Mouse (Mus musculus) heart, postnatal 0 days (tissue): ENCODE results near the gene Tubgcp6. TPM values are rescaled to one million over a fixed set of nuclear protein-coding genes. Genes with fewer than 3 reads are reported as not detected.

Experiments
- ATAC-seq: fragments of 200-750 bp; cut with Nextera tagmentation; 2 replicates; pipeline ENCODE4 v1.8.0; 2017; ENCODE audit warnings: low read depth, moderate number of reproducible peaks, moderate library complexity; ENCODE audit not compliant: insufficient read depth
- DNase-seq: peaks from one replicate; pipeline ENCODE4 v3.0.0-alpha.2; 2016; ENCODE audit warnings: low spot score
- H3K27ac ChIP-seq: fragments of 300-500 bp; sonication (generic); 2 replicates; pipeline ENCODE4 v1.5.1; 2014; ENCODE audit warnings: low read depth, mild to moderate bottlenecking
- H3K27me3 ChIP-seq: fragments of 300-500 bp; sonication (generic); 2 replicates; pipeline ENCODE4 v1.6.1; 2014; ENCODE audit warnings: low read length, mixed read lengths; ENCODE audit not compliant: control insufficient read depth, insufficient read depth
- H3K36me3 ChIP-seq: fragments of 300-500 bp; sonication (generic); replicated peaks from 2 replicates; pipeline ENCODE4 v1.6.1; 2014; ENCODE audit warnings: low read length, mixed read lengths; ENCODE audit not compliant: control insufficient read depth, insufficient read depth
- H3K4me1 ChIP-seq: fragments of 300-500 bp; sonication (generic); 2 replicates; pipeline ENCODE4 v1.6.1; 2014; ENCODE audit warnings: antibody characterized with exemption; ENCODE audit not compliant: control insufficient read depth, insufficient read depth
- H3K4me2 ChIP-seq: fragments of 300-500 bp; sonication (generic); 2 replicates; pipeline ENCODE4 v1.6.1; 2014; ENCODE audit warnings: low read depth, mild to moderate bottlenecking, low read length, moderate library complexity
- H3K4me3 ChIP-seq: fragments of 300-500 bp; sonication (generic); 2 replicates; pipeline ENCODE4 v1.5.1; 2014; ENCODE audit warnings: low read depth, low read length
- H3K9ac ChIP-seq: fragments of 300-500 bp; sonication (generic); replicated peaks from 2 replicates; pipeline ENCODE4 v1.6.1; 2014; ENCODE audit warnings: low read depth, low read length, mixed read lengths
- H3K9me3 ChIP-seq: fragments of 300-500 bp; sonication (generic); replicated peaks from 2 replicates; pipeline ENCODE4 v1.6.1; 2016; ENCODE audit warnings: low read length; ENCODE audit not compliant: control insufficient read depth
- CTCF ChIP-seq: IDR thresholded peaks from 2 replicates; pipeline ENCODE4 v1.5.1; 2016; ENCODE audit warnings: antibody characterized with exemption, control low read depth, low read depth
- EP300 ChIP-seq: IDR thresholded peaks from 2 replicates; pipeline ENCODE4 v1.6.1; 2016; ENCODE audit warnings: antibody characterized with exemption, low read depth
- WGBS: fragments of 180-500 bp; shearing (Covaris S2); extraction: QIAGEN DNeasy Blood & Tissue Kit; methylation state at CpG from one replicate; pipeline ENCODE4 v1.1.7; 2014; 5-methylcytosine and 5-hydroxymethylcytosine counted together
- polyA plus RNA-seq: library from polyadenylated mRNA; unstranded; fragments of >200 nt; fragmentation: Nextera tagmentation; extraction: Ambion mirVana; gene quantifications from 2 replicates; pipeline ENCODE4 v1.2.1, GENCODE M21; 2015
- total RNA-seq: library from RNA; depleted of rRNA; stranded (reverse); fragments of >200 nt; gene quantifications from 2 replicates; pipeline ENCODE4 v1.2.3, GENCODE M21; 2014; ENCODE audit warnings: low replicate concordance

The Tubgcp6 gene
- total and polyA plus RNA-seq, 2 experiments from 2014 or later = 4.4 to 26.9 TPM

DNA sequence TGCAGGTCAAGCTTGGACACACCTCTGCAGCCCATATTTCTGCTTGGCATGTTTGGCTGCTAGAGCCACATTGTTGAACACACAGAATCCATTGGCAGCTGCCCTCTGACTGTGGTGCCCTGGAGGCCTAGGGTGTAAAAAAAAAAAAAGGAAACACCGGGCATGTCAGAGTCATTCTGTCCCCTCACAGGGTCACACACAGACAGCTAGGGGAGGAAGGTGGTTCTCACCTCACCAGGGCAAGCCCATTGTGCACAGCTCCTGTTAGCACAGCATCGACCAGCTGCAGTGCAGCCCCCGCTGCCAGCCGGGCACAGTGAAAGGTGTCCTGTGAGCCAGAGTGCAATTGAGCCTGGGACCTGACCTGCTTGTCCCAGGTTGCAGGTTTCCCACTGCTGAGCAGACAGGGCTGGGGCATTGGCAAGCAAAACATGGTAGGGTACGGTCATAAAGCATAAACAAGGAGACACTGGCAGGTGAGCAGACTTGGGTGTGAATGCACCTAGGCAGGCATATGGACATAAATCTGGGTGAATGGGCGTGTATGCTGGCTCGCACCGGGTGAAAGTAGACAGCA is 4.5 kb upstream of the Tubgcp6 start:
- no peak overlapping the region for H3K27ac ChIP-seq
- H3K4me2 ChIP-seq = peak overlapping the region; percentile 66
- 81% methylated on average over 8 of the region's 8 CpGs for WGBS
- DNase-seq = no peak
- no peaks in the 10 kb centered on the region for H3K9me3 ChIP-seq
- ATAC-seq = no peak
- H3K27me3 ChIP-seq = no peaks in the 10 kb centered on the region
- 0 out of 2 replicates have a peak, but pooled peaks cover 8% of the 10 kb centered on the region for H3K36me3 ChIP-seq
- peak overlapping the region; percentile 57; the same call in 1 of the 2 replicates for H3K9ac ChIP-seq
- TF ChIP-seq EP300 (no peak), CTCF (no peak)
- H3K4me1 ChIP-seq = peaks cover 17% of the 10 kb centered on the region
- no peak overlapping the region for H3K4me3 ChIP-seq

DNA sequence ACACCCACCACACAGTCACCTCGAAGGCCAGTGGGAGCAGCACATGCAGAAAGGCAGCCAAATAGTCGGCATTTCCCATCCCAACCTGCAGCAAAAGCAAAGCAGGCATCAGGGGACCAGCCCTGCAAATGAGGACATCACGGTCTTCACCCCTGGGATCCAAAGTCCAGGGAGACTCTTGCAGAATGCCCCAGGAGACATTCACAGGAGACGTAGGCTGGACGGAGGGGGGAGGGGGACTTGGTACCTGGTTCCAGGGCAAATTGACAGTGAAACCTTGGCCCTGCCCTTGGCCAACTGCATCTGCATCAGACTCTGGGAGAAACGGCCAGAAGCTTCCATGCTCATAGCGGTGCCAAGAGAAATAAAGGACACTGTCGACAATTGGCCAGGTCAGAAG is 3.7 kb upstream of the Tubgcp6 start:
- Histone ChIP-seq H3K27ac (no peak overlapping the region), H3K4me3 (no peak overlapping the region), H3K36me3 (0 out of 2 replicates have a peak, but pooled peaks cover under 1% of the 10 kb centered on the region), H3K9me3 (no peaks in the 10 kb centered on the region), H3K4me2 (no peak overlapping the region), H3K9ac (no peak overlapping the region), H3K27me3 (no peaks in the 10 kb centered on the region), H3K4me1 (peaks cover 25% of the 10 kb centered on the region)
- ATAC-seq (no peak), DNase-seq (no peak)
- 83% methylated on average over 8 of the region's 8 CpGs for WGBS
- TF ChIP-seq EP300 (no peak), CTCF (no peak)

DNA sequence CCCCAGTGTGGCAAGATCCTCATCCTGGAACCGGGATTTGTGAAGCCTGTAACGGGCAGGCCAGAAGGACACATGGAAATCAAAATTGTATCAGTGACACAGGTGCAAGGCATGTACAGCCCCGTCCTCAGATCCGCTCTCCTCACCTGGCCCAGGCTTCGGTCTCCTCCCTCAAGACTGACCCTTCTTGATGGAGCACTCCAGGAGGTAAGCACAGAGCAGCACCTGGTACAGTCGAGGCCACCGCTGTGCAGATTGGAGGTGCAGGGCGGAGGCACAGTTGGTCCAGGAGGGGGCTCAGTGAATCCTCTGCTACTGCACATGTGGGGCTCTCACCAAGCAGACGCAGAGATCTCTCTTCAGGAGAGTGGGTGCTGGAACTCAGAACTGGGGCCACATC is 2.4 kb upstream of the Tubgcp6 start:
- Histone ChIP-seq H3K27ac (no peak overlapping the region), H3K4me3 (no peak overlapping the region), H3K9me3 (no peaks in the 10 kb centered on the region), H3K27me3 (no peaks in the 10 kb centered on the region), H3K4me2 (no peak overlapping the region), H3K9ac (no peak overlapping the region), H3K36me3 (peaks cover 2% of the 10 kb centered on the region), H3K4me1 (peaks cover 35% of the 10 kb centered on the region)
- ATAC-seq = no peak
- TF ChIP-seq CTCF = no peak
- no peak for TF ChIP-seq EP300
- DNase-seq = no peak
- WGBS = 96% methylated on average over 9 of the region's 9 CpGs

DNA sequence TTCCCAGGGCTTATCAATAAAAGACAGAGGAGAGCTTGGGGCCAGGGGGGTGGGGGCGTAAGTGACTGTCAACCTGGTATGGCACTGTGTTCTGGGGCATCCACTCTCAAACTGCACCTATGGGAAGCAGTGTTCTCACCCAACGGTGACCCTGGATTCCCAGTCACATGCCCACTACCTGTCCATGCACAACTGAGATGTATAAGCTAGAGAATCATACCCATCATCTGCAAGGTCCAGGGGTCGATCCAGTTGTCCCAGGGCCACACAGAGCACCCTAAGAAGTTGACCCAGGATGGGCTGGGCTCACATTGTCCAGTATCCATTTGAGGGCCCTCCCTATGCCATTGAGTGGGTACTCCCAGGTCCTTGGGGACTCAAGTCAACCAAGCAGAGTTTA is 1.4 kb upstream of the Tubgcp6 start:
- DNase-seq = no peak
- Histone ChIP-seq H3K9ac (no peak overlapping the region), H3K27ac (no peak overlapping the region), H3K4me2 (no peak overlapping the region), H3K4me1 (peaks cover 35% of the 10 kb centered on the region), H3K9me3 (no peaks in the 10 kb centered on the region), H3K27me3 (no peaks in the 10 kb centered on the region), H3K36me3 (peaks cover 6% of the 10 kb centered on the region), H3K4me3 (no peak overlapping the region)
- no peak for ATAC-seq
- TF ChIP-seq CTCF = no peak
- no peak for TF ChIP-seq EP300
- 78% methylated on average over 3 of the region's 3 CpGs for WGBS

DNA sequence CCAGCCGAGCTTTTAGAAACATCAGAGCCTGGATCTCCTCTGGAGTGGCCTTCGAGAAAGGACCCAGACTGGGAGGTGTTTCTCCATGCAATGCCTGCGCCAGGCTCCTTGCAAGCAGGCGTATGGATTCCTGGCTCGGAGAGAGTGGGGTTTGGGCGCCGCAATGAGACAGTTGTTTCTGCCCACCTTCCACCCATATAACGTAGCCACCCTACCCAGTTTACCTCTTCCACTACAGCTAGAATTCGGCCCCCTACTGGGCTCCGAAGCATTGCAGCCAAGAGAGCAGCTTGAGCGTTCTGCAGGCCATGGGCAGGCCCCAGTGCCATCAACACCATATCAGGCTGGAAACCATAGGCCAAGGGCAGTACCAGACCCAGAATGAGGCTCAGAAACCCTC is 683 bp upstream of the Tubgcp6 start:
- peak overlapping the region; percentile 60 for H3K27ac ChIP-seq
- peak overlapping the region; percentile 35; the same call in 1 of the 2 replicates for H3K9ac ChIP-seq
- WGBS = 40% methylated on average over 11 of the region's 11 CpGs
- no peak for DNase-seq
- H3K36me3 ChIP-seq = peaks cover 10% of the 10 kb centered on the region
- ATAC-seq = no peak
- TF ChIP-seq CTCF (no peak), EP300 (no peak)
- H3K4me1 ChIP-seq = peaks cover 35% of the 10 kb centered on the region
- no peaks in the 10 kb centered on the region for H3K27me3 ChIP-seq
- peak overlapping the region; percentile 96 for H3K4me2 ChIP-seq
- no peaks in the 10 kb centered on the region for H3K9me3 ChIP-seq
- peak overlapping the region; percentile 75 for H3K4me3 ChIP-seq

DNA sequence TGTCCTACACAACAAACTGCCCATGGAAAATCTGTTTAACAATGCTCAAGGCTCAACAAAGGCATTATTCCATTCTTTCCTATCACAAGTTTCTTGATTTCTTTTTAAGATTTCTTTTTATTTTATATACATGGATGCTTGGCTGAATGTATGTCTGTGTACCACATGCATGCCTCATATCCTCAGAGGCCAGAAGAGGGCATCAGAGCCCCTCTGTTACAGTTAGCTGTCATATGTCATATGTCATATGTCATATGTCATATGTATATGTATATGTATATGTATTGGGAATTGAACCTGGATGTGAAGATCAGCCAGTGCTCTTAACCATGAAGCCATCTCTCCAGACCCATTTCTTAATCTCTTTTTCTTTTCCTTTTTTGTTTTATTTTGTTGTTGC is 4.9 kb downstream of the Tubgcp6 start:
- Histone ChIP-seq H3K36me3 (peaks cover 43% of the 10 kb centered on the region), H3K9me3 (no peaks in the 10 kb centered on the region), H3K4me3 (no peak overlapping the region), H3K4me1 (peaks cover 19% of the 10 kb centered on the region), H3K27me3 (no peaks in the 10 kb centered on the region), H3K4me2 (no peak overlapping the region), H3K9ac (no peak overlapping the region), H3K27ac (no peak overlapping the region)
- no peak for TF ChIP-seq EP300
- TF ChIP-seq CTCF = peak; percentile 48
- DNase-seq (no peak), ATAC-seq (no peak)
